Mouse (Mus musculus) ES-E14 (cell line): ENCODE data around the gene Pgap2.

Source experiments
- CHD2 ChIP-seq: IDR thresholded peaks from 2 replicates; pipeline ENCODE4 v1.6.1; 2014; ENCODE audit warnings: mild to moderate bottlenecking, low read depth, low read length, inconsistent platforms
- HCFC1 ChIP-seq: IDR thresholded peaks from 2 replicates; pipeline ENCODE4 v1.6.1; 2012; ENCODE audit warnings: low read length, inconsistent platforms, borderline replicate concordance; ENCODE audit not compliant: insufficient read depth
- MAFK ChIP-seq: IDR thresholded peaks from 2 replicates; pipeline ENCODE4 v1.6.1; 2014; ENCODE audit warnings: mild to moderate bottlenecking, low read depth, low read length, inconsistent platforms; ENCODE audit not compliant: insufficient read depth
- ZNF384 ChIP-seq: IDR thresholded peaks from 2 replicates; pipeline ENCODE4 v1.6.1; 2012; ENCODE audit warnings: low read depth, low read length, inconsistent platforms

DNA sequence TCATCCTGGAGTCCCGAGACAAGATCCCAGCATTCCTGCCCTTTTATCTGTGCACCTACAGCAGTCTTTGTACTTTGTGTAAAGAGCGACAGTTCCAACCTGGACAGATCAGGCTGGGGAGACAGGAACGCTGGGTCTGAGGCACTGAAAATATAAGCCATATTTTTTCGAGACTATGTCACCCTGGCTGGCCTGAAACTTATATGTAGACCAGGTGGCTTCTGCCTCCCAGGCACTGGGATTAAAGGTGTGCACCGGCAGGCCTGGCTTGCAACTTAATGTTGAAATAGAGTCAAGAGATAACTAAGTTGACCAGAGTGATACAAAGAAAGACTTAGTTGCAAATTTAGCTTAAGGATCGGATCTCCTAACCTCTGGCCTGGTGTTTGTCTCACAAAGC lies 36.3 kb downstream of the Pgap2 start:
- TF ChIP-seq MAFK (no peak), HCFC1 (no peak), CHD2 (no peak), ZNF384 (no peak)
